Mouse (Mus musculus): ENCODE results near the gene Tmem223.

- TF ChIP-seq CTCF (IDR thresholded peaks at IDR 0.05) = no peak
- TF ChIP-seq EP300 (IDR thresholded peaks at IDR 0.05) = peak; percentile 77
Observed at GRCm38 (mm10) chr19:8802130-8802821, 31.5 kb downstream of the Tmem223 start, which contains the start of gene Zbtb3.

Measured in lung, postnatal 0 days (tissue).